Mouse (Mus musculus): Measurements from ENCODE around the gene Onecut3. TPM values are rescaled to one million over a fixed set of nuclear protein-coding genes. Genes with fewer than 3 reads are reported as not detected.

Gene Onecut3
- polyA plus RNA-seq, 1 experiment: 0.03 TPM

DNA sequence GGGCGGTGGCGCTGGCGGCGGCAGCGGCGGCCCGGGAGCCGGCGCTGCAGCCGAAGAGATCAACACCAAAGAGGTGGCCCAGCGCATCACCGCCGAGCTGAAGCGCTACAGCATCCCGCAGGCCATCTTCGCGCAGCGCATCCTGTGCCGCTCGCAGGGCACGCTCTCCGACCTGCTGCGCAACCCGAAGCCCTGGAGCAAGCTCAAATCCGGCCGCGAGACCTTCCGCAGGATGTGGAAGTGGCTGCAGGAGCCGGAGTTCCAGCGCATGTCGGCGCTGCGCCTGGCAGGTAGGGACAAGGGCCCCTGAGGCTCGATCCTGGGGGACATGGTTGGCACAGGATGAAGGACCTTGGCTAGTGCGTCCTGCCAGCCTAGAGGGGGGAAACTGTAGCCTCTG, 1.3 kb downstream of the Onecut3 start:
- H3K4me1 ChIP-seq (replicated peaks; ENCODE audit: control insufficient read depth, insufficient read depth, low read length): peaks cover 6% of the 10 kb centered on the region
- no peak for DNase-seq
- no peaks in the 10 kb centered on the region for H3K36me3 ChIP-seq (ENCODE audit: control insufficient read depth, insufficient read depth, low read length)
- H3K4me3 ChIP-seq (ENCODE audit: control insufficient read depth, insufficient read depth, low read length): no peak overlapping the region
- TF ChIP-seq POLR2A (IDR thresholded peaks at IDR 0.05; ENCODE audit: control insufficient read depth, extremely low read depth, insufficient read depth, low read length, poor library complexity) (no peak), CTCF (IDR thresholded peaks at IDR 0.05; ENCODE audit: borderline replicate concordance, control insufficient read depth, extremely low read depth, insufficient read depth, low read length, poor library complexity) (no peak)
- H3K27ac ChIP-seq (ENCODE audit: control insufficient read depth, insufficient read depth, low read length): no peak overlapping the region
- peaks cover 45% of the 10 kb centered on the region for H3K27me3 ChIP-seq (ENCODE audit: control insufficient read depth, insufficient read depth, low read length)
- 7% methylated on average over 35 of the region's 35 CpGs for WGBS

DNA sequence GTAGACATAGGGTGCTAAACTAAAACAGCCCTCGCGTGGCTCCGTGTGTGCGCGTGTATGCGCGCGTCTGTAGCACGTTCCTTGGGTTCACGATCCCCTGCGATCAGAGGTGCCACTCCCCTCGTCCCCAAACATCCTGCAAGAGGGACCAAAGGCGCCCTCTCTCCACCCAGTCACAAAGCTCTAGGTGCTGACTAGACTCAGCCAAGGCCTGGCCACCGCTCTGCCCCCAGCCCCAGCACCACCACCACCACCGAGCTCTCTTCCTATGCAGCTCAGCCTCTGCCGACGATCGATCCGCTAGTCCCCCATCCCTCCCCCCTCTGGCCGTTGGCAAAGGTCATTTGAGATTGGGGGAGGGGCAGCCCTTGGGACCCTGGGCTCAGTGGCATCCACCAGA, 1.8 kb downstream of the Onecut3 start:
- peaks cover 6% of the 10 kb centered on the region for H3K4me1 ChIP-seq (replicated peaks; ENCODE audit: control insufficient read depth, insufficient read depth, low read length)
- 5% methylated on average over 20 of the region's 20 CpGs for WGBS
- no peak for DNase-seq
- peaks cover 42% of the 10 kb centered on the region for H3K27me3 ChIP-seq (ENCODE audit: control insufficient read depth, insufficient read depth, low read length)
- no peak overlapping the region for H3K4me3 ChIP-seq (ENCODE audit: control insufficient read depth, insufficient read depth, low read length)
- TF ChIP-seq POLR2A (IDR thresholded peaks at IDR 0.05; ENCODE audit: control insufficient read depth, extremely low read depth, insufficient read depth, low read length, poor library complexity) (no peak), CTCF (IDR thresholded peaks at IDR 0.05; ENCODE audit: borderline replicate concordance, control insufficient read depth, extremely low read depth, insufficient read depth, low read length, poor library complexity) (no peak)
- H3K27ac ChIP-seq (ENCODE audit: control insufficient read depth, insufficient read depth, low read length): no peak overlapping the region
- H3K36me3 ChIP-seq (ENCODE audit: control insufficient read depth, insufficient read depth, low read length): no peaks in the 10 kb centered on the region

DNA sequence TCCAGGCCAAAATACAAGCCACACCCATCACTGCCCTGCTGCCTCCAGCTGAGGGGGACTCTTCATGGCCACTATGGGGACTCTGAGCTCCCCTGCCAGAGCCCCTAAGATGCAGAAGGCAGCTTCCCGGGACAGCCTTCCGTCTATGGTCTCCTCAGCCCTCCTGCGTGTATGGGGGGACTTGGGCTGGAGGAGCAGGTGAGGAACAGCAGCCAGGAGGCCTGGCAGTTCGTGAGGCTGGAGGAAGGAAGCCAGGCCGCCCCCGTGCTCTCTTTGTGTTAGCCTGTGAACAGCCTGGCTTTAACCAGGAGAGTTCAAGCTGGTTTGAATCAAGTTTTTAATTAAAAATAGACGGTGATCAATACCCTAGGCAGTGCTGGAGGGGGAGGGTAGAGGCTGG, 7.7 kb downstream of the Onecut3 start:
- H3K27me3 ChIP-seq (ENCODE audit: control insufficient read depth, insufficient read depth, low read length): peaks cover 31% of the 10 kb centered on the region
- no peak overlapping the region for H3K27ac ChIP-seq (ENCODE audit: control insufficient read depth, insufficient read depth, low read length)
- no peak overlapping the region for H3K4me3 ChIP-seq (ENCODE audit: control insufficient read depth, insufficient read depth, low read length)
- H3K36me3 ChIP-seq (ENCODE audit: control insufficient read depth, insufficient read depth, low read length): no peaks in the 10 kb centered on the region
- TF ChIP-seq CTCF (IDR thresholded peaks at IDR 0.05; ENCODE audit: borderline replicate concordance, control insufficient read depth, extremely low read depth, insufficient read depth, low read length, poor library complexity) (no peak), POLR2A (IDR thresholded peaks at IDR 0.05; ENCODE audit: control insufficient read depth, extremely low read depth, insufficient read depth, low read length, poor library complexity) (no peak)
- no peak for DNase-seq
- H3K4me1 ChIP-seq (replicated peaks; ENCODE audit: control insufficient read depth, insufficient read depth, low read length): no peaks in the 10 kb centered on the region
- 4% methylated on average over 7 of the region's 7 CpGs for WGBS

DNA sequence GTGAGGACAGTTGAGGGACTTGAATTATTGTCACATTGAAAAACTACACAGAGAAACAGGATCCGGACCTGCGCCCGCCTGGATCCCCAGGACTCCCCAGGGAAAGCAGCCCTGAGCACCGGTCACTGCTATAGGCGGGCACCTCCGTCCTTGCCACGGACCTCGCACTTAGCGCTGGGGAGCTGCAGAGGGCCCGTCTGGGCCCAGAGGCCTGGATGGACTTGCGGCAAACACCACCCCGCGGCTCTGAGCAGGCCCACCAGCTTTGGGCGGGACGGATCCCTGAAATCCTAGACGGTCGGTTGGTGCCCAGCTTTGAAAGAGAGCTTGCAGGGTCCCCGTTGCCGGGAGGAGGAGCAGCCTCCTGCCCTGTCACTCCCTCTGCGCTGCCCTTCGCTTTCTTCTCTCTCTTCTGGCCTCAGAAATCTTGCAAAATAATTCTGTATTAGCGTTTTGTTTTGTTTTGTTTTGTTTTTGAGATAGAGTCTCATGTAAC, 8.2 kb downstream of the Onecut3 start:
- H3K4me1 ChIP-seq (replicated peaks; ENCODE audit: control insufficient read depth, insufficient read depth, low read length): no peaks in the 10 kb centered on the region
- no peak overlapping the region for H3K27ac ChIP-seq (ENCODE audit: control insufficient read depth, insufficient read depth, low read length)
- H3K27me3 ChIP-seq (ENCODE audit: control insufficient read depth, insufficient read depth, low read length): peaks cover 30% of the 10 kb centered on the region
- H3K36me3 ChIP-seq (ENCODE audit: control insufficient read depth, insufficient read depth, low read length): no peaks in the 10 kb centered on the region
- DNase-seq: no peak
- WGBS: 11% methylated on average over 22 of the region's 22 CpGs
- H3K4me3 ChIP-seq (ENCODE audit: control insufficient read depth, insufficient read depth, low read length): no peak overlapping the region
- no peak for TF ChIP-seq POLR2A (IDR thresholded peaks at IDR 0.05; ENCODE audit: control insufficient read depth, extremely low read depth, insufficient read depth, low read length, poor library complexity)
- TF ChIP-seq CTCF (IDR thresholded peaks at IDR 0.05; ENCODE audit: borderline replicate concordance, control insufficient read depth, extremely low read depth, insufficient read depth, low read length, poor library complexity): no peak

DNA sequence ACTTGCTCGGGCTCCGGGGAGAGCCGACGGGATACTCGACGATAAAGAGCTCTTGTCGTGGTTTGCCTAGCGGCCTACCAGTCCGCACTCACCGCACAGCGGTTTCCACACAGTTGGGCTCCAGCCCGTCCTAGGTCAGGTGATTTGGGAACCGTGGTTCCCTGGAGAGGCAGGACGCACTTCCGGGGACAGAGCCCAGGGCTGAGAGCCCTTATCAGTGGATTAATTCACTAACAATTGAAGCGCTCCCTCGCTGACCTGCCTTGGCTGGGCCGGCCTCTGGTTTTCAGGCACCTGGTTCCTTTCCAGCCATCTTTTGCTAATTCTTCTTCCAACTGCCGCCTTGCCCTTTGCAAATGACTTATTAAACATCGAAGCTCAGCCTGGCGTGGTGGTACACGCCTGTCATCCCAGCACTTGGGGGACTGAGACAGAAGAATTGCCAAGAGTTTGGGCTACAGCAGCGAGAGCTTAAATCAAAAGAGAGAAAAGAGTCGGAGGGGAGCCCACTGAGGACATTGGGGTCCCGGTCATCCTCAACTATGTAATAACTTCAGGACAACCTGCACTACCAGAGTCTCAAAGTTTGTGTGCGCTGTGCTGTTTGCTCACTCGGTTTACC, 9.1 kb downstream of the Onecut3 start:
- Histone ChIP-seq H3K27me3 (ENCODE audit: control insufficient read depth, insufficient read depth, low read length) (peaks cover 25% of the 10 kb centered on the region), H3K27ac (ENCODE audit: control insufficient read depth, insufficient read depth, low read length) (no peak overlapping the region), H3K4me1 (replicated peaks; ENCODE audit: control insufficient read depth, insufficient read depth, low read length) (no peaks in the 10 kb centered on the region), H3K4me3 (ENCODE audit: control insufficient read depth, insufficient read depth, low read length) (no peak overlapping the region), H3K36me3 (ENCODE audit: control insufficient read depth, insufficient read depth, low read length) (no peaks in the 10 kb centered on the region)
- no peak for DNase-seq
- no peak for TF ChIP-seq POLR2A (IDR thresholded peaks at IDR 0.05; ENCODE audit: control insufficient read depth, extremely low read depth, insufficient read depth, low read length, poor library complexity)
- TF ChIP-seq CTCF (IDR thresholded peaks at IDR 0.05; ENCODE audit: borderline replicate concordance, control insufficient read depth, extremely low read depth, insufficient read depth, low read length, poor library complexity): no peak
- WGBS: 12% methylated on average over 27 of the region's 27 CpGs

DNA sequence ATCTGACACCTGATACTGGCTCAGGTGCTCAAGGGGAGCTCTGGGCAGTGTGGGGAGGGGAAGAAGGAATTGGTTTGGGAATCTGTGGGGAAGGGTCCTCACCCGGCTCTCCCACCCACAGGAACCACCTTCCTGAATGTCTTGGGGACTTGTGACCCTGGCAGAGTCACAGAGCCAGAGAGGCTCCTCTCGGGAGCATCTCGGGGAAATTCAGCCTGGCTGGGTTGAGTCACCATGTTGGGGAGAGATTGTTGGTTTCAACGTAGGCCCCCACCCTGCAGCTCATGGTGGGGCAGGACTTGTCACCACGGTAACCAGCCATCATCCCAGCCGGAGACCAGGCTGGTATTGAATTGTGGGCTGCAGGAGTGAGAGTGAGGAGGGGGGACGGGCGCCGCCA, 10.1 kb downstream of the Onecut3 start:
- no peak for DNase-seq
- 9% methylated on average over 9 of the region's 9 CpGs for WGBS
- peaks cover 25% of the 10 kb centered on the region for H3K27me3 ChIP-seq (ENCODE audit: control insufficient read depth, insufficient read depth, low read length)

More for the DNA sequence above, 10.1 kb downstream of the Onecut3 start:
- Histone ChIP-seq H3K27ac (ENCODE audit: control insufficient read depth, insufficient read depth, low read length) (no peak overlapping the region), H3K4me1 (replicated peaks; ENCODE audit: control insufficient read depth, insufficient read depth, low read length) (peaks cover 3% of the 10 kb centered on the region; the same call in 1 of the 2 replicates), H3K4me3 (ENCODE audit: control insufficient read depth, insufficient read depth, low read length) (no peak overlapping the region), H3K36me3 (ENCODE audit: control insufficient read depth, insufficient read depth, low read length) (no peaks in the 10 kb centered on the region)
- TF ChIP-seq CTCF (IDR thresholded peaks at IDR 0.05; ENCODE audit: borderline replicate concordance, control insufficient read depth, extremely low read depth, insufficient read depth, low read length, poor library complexity): no peak
- no peak for TF ChIP-seq POLR2A (IDR thresholded peaks at IDR 0.05; ENCODE audit: control insufficient read depth, extremely low read depth, insufficient read depth, low read length, poor library complexity)
